Mouse (Mus musculus) midbrain, postnatal 0 days (tissue): ENCODE results near the gene Oaz1. TPM values are rescaled to one million over a fixed set of nuclear protein-coding genes. Genes with fewer than 3 reads are reported as not detected.
"Not testable (repeated sequence)": the region's sequence is repeated elsewhere in the genome, so short reads cannot be mapped to it uniquely, and the experiment has no call there.

Experiments used
- ATAC-seq: fragments of 200-750 bp; cut with Nextera tagmentation; 2 replicates; pipeline ENCODE4 v1.8.0; 2017; ENCODE audit warnings: moderate number of reproducible peaks, mild to moderate bottlenecking, moderate TSS enrichment, moderate library complexity; ENCODE audit not compliant: low FRiP score
- DNase-seq: peaks from one replicate; pipeline ENCODE4 v3.0.0-alpha.2; 2015; ENCODE audit warnings: low spot score
- H3K27ac ChIP-seq: fragments of 300-500 bp; sonication (generic); 2 replicates; pipeline ENCODE4 v1.5.1; 2014; ENCODE audit warnings: low read depth, mild to moderate bottlenecking, low read length, mixed read lengths
- H3K27me3 ChIP-seq: fragments of 300-500 bp; sonication (generic); 2 replicates; pipeline ENCODE4 v1.6.1; 2014; ENCODE audit warnings: low read length, control low read depth, mixed read lengths; ENCODE audit not compliant: insufficient read depth
- H3K36me3 ChIP-seq: fragments of 300-500 bp; sonication (generic); 2 replicates; pipeline ENCODE4 v1.6.1; 2014; ENCODE audit warnings: low read length, control low read depth, mixed read lengths; ENCODE audit not compliant: insufficient read depth
- H3K4me1 ChIP-seq: fragments of 300-500 bp; sonication (generic); 2 replicates; pipeline ENCODE4 v1.6.1; 2014; ENCODE audit warnings: mild to moderate bottlenecking, control low read depth, antibody characterized with exemption, low read length, mixed read lengths; ENCODE audit not compliant: insufficient read depth
- H3K4me2 ChIP-seq: fragments of 300-500 bp; sonication (generic); 2 replicates; pipeline ENCODE4 v1.6.1; 2014; ENCODE audit warnings: low read depth, mild to moderate bottlenecking, low read length, mixed read lengths; ENCODE audit not compliant: poor library complexity, severe bottlenecking
- H3K4me3 ChIP-seq: fragments of 300-500 bp; sonication (generic); 2 replicates; pipeline ENCODE4 v1.5.1; 2014; ENCODE audit warnings: low read depth, mild to moderate bottlenecking, low read length, moderate library complexity
- H3K9ac ChIP-seq: fragments of 300-500 bp; sonication (generic); replicated peaks from 2 replicates; pipeline ENCODE4 v1.6.1; 2014; ENCODE audit warnings: mild to moderate bottlenecking, low read length, moderate library complexity, mixed read lengths; ENCODE audit not compliant: poor library complexity, severe bottlenecking
- H3K9me3 ChIP-seq: fragments of 300-500 bp; sonication (generic); 2 replicates; pipeline ENCODE4 v1.6.1; 2016; ENCODE audit warnings: low read length, control low read depth
- CTCF ChIP-seq: IDR thresholded peaks from 2 replicates; pipeline ENCODE4 v1.5.1; 2016; ENCODE audit warnings: antibody characterized with exemption, mild to moderate bottlenecking
- WGBS: fragments of 180-500 bp; shearing (Covaris S2); extraction: QIAGEN DNeasy Blood & Tissue Kit; methylation state at CpG from one replicate; pipeline ENCODE4 v1.1.7; 2014; 5-methylcytosine and 5-hydroxymethylcytosine counted together
- polyA plus RNA-seq: library from polyadenylated mRNA; unstranded; fragments of >200 nt; fragmentation: Nextera tagmentation; extraction: Ambion mirVana; gene quantifications from 2 replicates; pipeline ENCODE4 v1.2.1, GENCODE M21; 2015
- total RNA-seq: library from RNA; depleted of rRNA; stranded (reverse); fragments of >200 nt; gene quantifications from 2 replicates; pipeline ENCODE4 v1.2.3, GENCODE M21; 2014

The Oaz1 gene
- total and polyA plus RNA-seq, 2 experiments from 2014 or later, result 928 to 1,039 TPM

GRCm38 (mm10) chr10:80823847-80824643 is 2.4 kb upstream of the Oaz1 start:
- Histone ChIP-seq H3K4me3 (no peak overlapping the region), H3K27ac (no peak overlapping the region), H3K27me3 (no peaks in the 10 kb centered on the region), H3K9ac (no peak overlapping the region), H3K4me1 (peaks cover 6% of the 10 kb centered on the region; the same call in 1 of the 2 replicates), H3K9me3 (no peaks in the 10 kb centered on the region), H3K4me2 (no peak overlapping the region), H3K36me3 (no peaks in the 10 kb centered on the region; the same call in 1 of the 2 replicates)
- DNase-seq, result no peak
- no peak for ATAC-seq
- 70% methylated on average over 8 of the region's 8 CpGs for WGBS
- TF ChIP-seq CTCF, result no peak

GRCm38 (mm10) chr10:80824827-80825226 is 1.6 kb upstream of the Oaz1 start:
- no peak for TF ChIP-seq CTCF
- Histone ChIP-seq H3K4me3 (no peak overlapping the region), H3K27ac (no peak overlapping the region), H3K4me1 (peaks cover 6% of the 10 kb centered on the region; the same call in 1 of the 2 replicates), H3K9me3 (no peaks in the 10 kb centered on the region), H3K36me3 (peaks cover 7% of the 10 kb centered on the region; the same call in 1 of the 2 replicates), H3K9ac (no peak overlapping the region), H3K4me2 (no peak overlapping the region), H3K27me3 (no peaks in the 10 kb centered on the region)
- no peak for ATAC-seq
- WGBS, result 81% methylated on average over 2 of the region's 2 CpGs
- DNase-seq, result no peak

GRCm38 (mm10) chr10:80827063-80827869 is 810 bp downstream of the Oaz1 start:
- Histone ChIP-seq H3K36me3 (peaks cover 14% of the 10 kb centered on the region), H3K27me3 (no peaks in the 10 kb centered on the region), H3K9me3 (no peaks in the 10 kb centered on the region), H3K9ac (peak overlapping the region; percentile 88), H3K4me1 (peaks cover 6% of the 10 kb centered on the region; the same call in 1 of the 2 replicates), H3K4me3 (peak overlapping the region; percentile 74), H3K27ac (peak overlapping the region; percentile 85), H3K4me2 (peak overlapping the region; percentile 98)
- TF ChIP-seq CTCF, result no peak
- DNase-seq (no peak), ATAC-seq (no peak)
- 9% methylated on average over 24 of the region's 29 CpGs for WGBS

DNA sequence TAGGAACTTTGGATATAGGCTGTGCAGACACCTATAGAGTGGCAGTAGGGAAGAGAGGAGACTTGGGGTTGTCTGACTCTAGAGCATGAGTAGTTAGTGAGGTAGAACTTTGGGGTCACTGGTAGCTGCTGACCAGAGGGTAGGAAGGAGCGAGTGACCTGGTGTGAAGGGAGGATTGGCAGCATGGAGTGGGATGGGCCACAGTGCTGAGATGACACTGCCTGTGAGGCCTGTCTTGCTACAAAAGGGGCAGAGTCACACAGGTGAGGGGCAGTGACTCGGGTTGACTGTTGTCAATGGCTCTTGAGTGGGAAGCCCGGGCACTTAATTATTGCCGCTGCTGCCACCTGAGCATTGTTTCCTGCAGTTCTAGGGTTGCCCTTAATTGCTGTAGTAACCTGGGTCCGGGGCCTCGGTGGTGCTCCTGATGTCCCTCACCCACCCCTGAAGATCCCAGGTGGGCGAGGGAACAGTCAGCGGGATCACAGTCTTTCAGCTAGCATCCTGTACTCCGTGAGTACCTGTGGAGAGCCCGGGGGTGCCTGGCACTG is 1.5 kb downstream of the Oaz1 start:
- peaks cover 6% of the 10 kb centered on the region; the same call in 1 of the 2 replicates for H3K4me1 ChIP-seq
- 81% methylated on average over 10 of the region's 10 CpGs for WGBS
- H3K9ac ChIP-seq, result peak overlapping the region; percentile 88
- no peak for TF ChIP-seq CTCF
- no peak overlapping the region for H3K27ac ChIP-seq
- ATAC-seq (no peak), DNase-seq (no peak)
- H3K27me3 ChIP-seq, result no peaks in the 10 kb centered on the region
- H3K4me2 ChIP-seq, result peak overlapping the region; percentile 98
- peaks cover 14% of the 10 kb centered on the region for H3K36me3 ChIP-seq
- peak overlapping the region; percentile 74 for H3K4me3 ChIP-seq
- H3K9me3 ChIP-seq, result no peaks in the 10 kb centered on the region

DNA sequence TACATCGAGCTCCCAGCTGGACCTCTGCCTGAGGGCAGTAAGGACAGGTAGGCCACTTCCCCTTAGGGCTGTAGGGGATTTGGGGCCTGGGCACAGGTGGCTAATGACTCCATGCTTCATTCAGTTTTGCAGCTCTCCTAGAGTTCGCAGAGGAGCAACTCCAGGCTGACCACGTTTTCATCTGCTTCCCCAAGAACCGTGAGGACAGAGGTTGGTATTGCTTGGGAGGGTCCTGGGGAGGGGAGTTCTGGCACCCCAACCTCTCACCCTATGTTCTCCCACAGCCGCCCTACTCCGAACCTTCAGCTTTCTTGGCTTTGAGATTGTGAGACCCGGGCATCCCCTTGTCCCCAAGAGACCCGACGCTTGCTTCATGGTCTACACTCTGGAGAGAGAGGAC is 2.1 kb downstream of the Oaz1 start:
- 87% methylated on average over 6 of the region's 9 CpGs for WGBS
- H3K4me3 ChIP-seq, result peak overlapping the region; percentile 74; the same call in 1 of the 2 replicates
- H3K9ac ChIP-seq, result not testable (repeated sequence)

More for the DNA sequence above, 2.1 kb downstream of the Oaz1 start:
- not testable (repeated sequence) for H3K4me1 ChIP-seq, H3K9me3 ChIP-seq, ATAC-seq, H3K27ac ChIP-seq, DNase-seq, H3K27me3 ChIP-seq
- peaks cover 17% of the 10 kb centered on the region for H3K36me3 ChIP-seq
- peak overlapping the region; percentile 98 for H3K4me2 ChIP-seq
